Mouse (Mus musculus): ENCODE data around the gene Tdp1. TPM values are rescaled to one million over a fixed set of nuclear protein-coding genes. Genes with fewer than 3 reads are reported as not detected.
"Not testable (repeated sequence)": the region's sequence is repeated elsewhere in the genome, so short reads cannot be mapped to it uniquely, and the experiment has no call there.

The Tdp1 gene
- polyA plus RNA-seq, 1 experiment from 2014 or later, result 31.3 TPM

GRCm38 (mm10) chr12:99966116-99966770 lies 81.9 kb downstream of the Tdp1 start:
- no peak; the same call in 1 of the 2 replicates for ATAC-seq (replicated peaks; ENCODE audit: low FRiP score, low read depth)
- Histone ChIP-seq H3K4me2 (ENCODE audit: low read length) (peak overlapping the region; percentile 89), H3K4me1 (replicated peaks; ENCODE audit: insufficient read depth, low read length) (peaks cover 23% of the 10 kb centered on the region), H3K9me3 (replicated peaks; ENCODE audit: low read length) (no peaks in the 10 kb centered on the region), H3K36me3 (ENCODE audit: insufficient read depth, low read length) (no peaks in the 10 kb centered on the region), H3K9ac (ENCODE audit: low read depth, low read length) (peak overlapping the region; percentile 35; the same call in 1 of the 2 replicates), H3K27me3 (ENCODE audit: insufficient read depth, low read length) (peaks cover 56% of the 10 kb centered on the region), H3K27ac (no peak overlapping the region), H3K4me3 (replicated peaks; ENCODE audit: low read depth, low read length) (peak overlapping the region; percentile 50)
- DNase-seq (ENCODE audit: low spot score), result no peak
- no peak for TF ChIP-seq CTCF (IDR thresholded peaks at IDR 0.05; ENCODE audit: low read depth)
- 4% methylated on average over 25 of the region's 25 CpGs for WGBS

- DNase-seq (ENCODE audit: low spot score) (no peak), ATAC-seq (replicated peaks; ENCODE audit: low FRiP score, low read depth) (no peak)
- Histone ChIP-seq H3K4me3 (replicated peaks; ENCODE audit: low read depth, low read length) (no peak overlapping the region), H3K27ac (no peak overlapping the region), H3K4me1 (replicated peaks; ENCODE audit: insufficient read depth, low read length) (peaks cover 23% of the 10 kb centered on the region), H3K9ac (ENCODE audit: low read depth, low read length) (no peak overlapping the region), H3K4me2 (ENCODE audit: low read length) (no peak overlapping the region), H3K36me3 (ENCODE audit: insufficient read depth, low read length) (no peaks in the 10 kb centered on the region), H3K9me3 (replicated peaks; ENCODE audit: low read length) (no peaks in the 10 kb centered on the region), H3K27me3 (ENCODE audit: insufficient read depth, low read length) (peaks cover 55% of the 10 kb centered on the region)
- WGBS, result 11% methylated on average over 12 of the region's 12 CpGs
- no peak for TF ChIP-seq CTCF (IDR thresholded peaks at IDR 0.05; ENCODE audit: low read depth)
These were observed 82.6 kb downstream of the Tdp1 start for GRCm38 (mm10) chr12:99966881-99967363.

- H3K4me2 ChIP-seq (ENCODE audit: low read length), result no peak overlapping the region
- peaks cover 16% of the 10 kb centered on the region for H3K4me1 ChIP-seq (replicated peaks; ENCODE audit: insufficient read depth, low read length)
- 70% methylated on average over 4 of the region's 4 CpGs for WGBS
- no peak for DNase-seq (ENCODE audit: low spot score)
- no peak overlapping the region for H3K4me3 ChIP-seq (replicated peaks; ENCODE audit: low read depth, low read length)
- TF ChIP-seq CTCF (IDR thresholded peaks at IDR 0.05; ENCODE audit: low read depth), result no peak
- no peaks in the 10 kb centered on the region for H3K36me3 ChIP-seq (ENCODE audit: insufficient read depth, low read length)
- H3K9ac ChIP-seq (ENCODE audit: low read depth, low read length), result no peak overlapping the region
- no peak overlapping the region for H3K27ac ChIP-seq
- no peak for ATAC-seq (replicated peaks; ENCODE audit: low FRiP score, low read depth)
- H3K27me3 ChIP-seq (ENCODE audit: insufficient read depth, low read length), result peaks cover 37% of the 10 kb centered on the region
- H3K9me3 ChIP-seq (replicated peaks; ENCODE audit: low read length), result no peaks in the 10 kb centered on the region
These were observed 85.6 kb downstream of the Tdp1 start for GRCm38 (mm10) chr12:99969906-99970305.

- H3K36me3 ChIP-seq (ENCODE audit: insufficient read depth, low read length); H3K27ac ChIP-seq; DNase-seq (ENCODE audit: low spot score); ATAC-seq (replicated peaks; ENCODE audit: low FRiP score, low read depth); H3K4me2 ChIP-seq (ENCODE audit: low read length); H3K4me3 ChIP-seq (replicated peaks; ENCODE audit: low read depth, low read length); H3K9me3 ChIP-seq (replicated peaks; ENCODE audit: low read length); H3K9ac ChIP-seq (ENCODE audit: low read depth, low read length); H3K4me1 ChIP-seq (replicated peaks; ENCODE audit: insufficient read depth, low read length): not testable (repeated sequence)
- peaks cover 24% of the 10 kb centered on the region for H3K27me3 ChIP-seq (ENCODE audit: insufficient read depth, low read length)
- TF ChIP-seq CTCF (IDR thresholded peaks at IDR 0.05; ENCODE audit: low read depth), result peak; percentile 34; the same call in 1 of the 2 replicates
- WGBS, result 70% methylated on average over 7 of the region's 7 CpGs
These were observed 87.0 kb downstream of the Tdp1 start for GRCm38 (mm10) chr12:99971205-99971894.

- no peak overlapping the region for H3K9ac ChIP-seq (ENCODE audit: low read depth, low read length)
- 70% methylated on average over 7 of the region's 7 CpGs for WGBS
- ATAC-seq (replicated peaks; ENCODE audit: low FRiP score, low read depth) (no peak), DNase-seq (ENCODE audit: low spot score) (no peak)
- H3K27ac ChIP-seq, result no peak overlapping the region
- H3K27me3 ChIP-seq (ENCODE audit: insufficient read depth, low read length), result peaks cover 10% of the 10 kb centered on the region
- no peaks in the 10 kb centered on the region for H3K36me3 ChIP-seq (ENCODE audit: insufficient read depth, low read length)
- 0 out of 2 replicates have a peak, but pooled peaks have one; percentile 13 for TF ChIP-seq CTCF (IDR thresholded peaks at IDR 0.05; ENCODE audit: low read depth)
- no peaks in the 10 kb centered on the region for H3K4me1 ChIP-seq (replicated peaks; ENCODE audit: insufficient read depth, low read length)
- H3K4me2 ChIP-seq (ENCODE audit: low read length), result no peak overlapping the region
- no peak overlapping the region for H3K4me3 ChIP-seq (replicated peaks; ENCODE audit: low read depth, low read length)
- no peaks in the 10 kb centered on the region for H3K9me3 ChIP-seq (replicated peaks; ENCODE audit: low read length)
These were observed 88.5 kb downstream of the Tdp1 start for GRCm38 (mm10) chr12:99972825-99973224.

- no peak overlapping the region for H3K4me3 ChIP-seq (replicated peaks; ENCODE audit: low read depth, low read length)
- H3K9ac ChIP-seq (ENCODE audit: low read depth, low read length), result no peak overlapping the region
- H3K27me3 ChIP-seq (ENCODE audit: insufficient read depth, low read length), result peaks cover 4% of the 10 kb centered on the region; the same call in 1 of the 2 replicates
- no peak overlapping the region for H3K27ac ChIP-seq
- H3K36me3 ChIP-seq (ENCODE audit: insufficient read depth, low read length), result no peaks in the 10 kb centered on the region
- 82% methylated on average over 1 of the region's 1 CpGs for WGBS
- DNase-seq (ENCODE audit: low spot score) (no peak), ATAC-seq (replicated peaks; ENCODE audit: low FRiP score, low read depth) (no peak)
- no peaks in the 10 kb centered on the region for H3K9me3 ChIP-seq (replicated peaks; ENCODE audit: low read length)
- H3K4me2 ChIP-seq (ENCODE audit: low read length), result no peak overlapping the region
- peak; percentile 43; the same call in 1 of the 2 replicates for TF ChIP-seq CTCF (IDR thresholded peaks at IDR 0.05; ENCODE audit: low read depth)
- no peaks in the 10 kb centered on the region for H3K4me1 ChIP-seq (replicated peaks; ENCODE audit: insufficient read depth, low read length)
These were observed 89.3 kb downstream of the Tdp1 start for GRCm38 (mm10) chr12:99973659-99974058.
